Mouse (Mus musculus): ENCODE measurements around the gene Map4k1. TPM values are rescaled to one million over a fixed set of nuclear protein-coding genes. Genes with fewer than 3 reads are reported as not detected.

Map4k1 gene
- polyA plus RNA-seq, 1 experiment from 2014 or later = 5.0 TPM

- WGBS = 3% methylated on average over 87 of the region's 88 CpGs
Observed at GRCm38 (mm10) chr7:29019447-29020220, 37.8 kb downstream of the Map4k1 start.

GRCm38 (mm10) chr7:29022479-29022878 is 40.6 kb downstream of the Map4k1 start:
- no peaks in the 10 kb centered on the region for H3K36me3 ChIP-seq
- H3K9ac ChIP-seq (replicated peaks) = no peak overlapping the region
- no peak overlapping the region for H3K4me3 ChIP-seq (replicated peaks)
- H3K9me3 ChIP-seq = no peaks in the 10 kb centered on the region
- WGBS = 90% methylated on average over 8 of the region's 8 CpGs
- no peak overlapping the region for H3K27ac ChIP-seq
- peaks cover 9% of the 10 kb centered on the region for H3K4me1 ChIP-seq (replicated peaks)
- no peak for ATAC-seq
- H3K4me2 ChIP-seq (replicated peaks) = no peak overlapping the region
- H3K27me3 ChIP-seq = peaks cover 40% of the 10 kb centered on the region

More at GRCm38 (mm10) chr7:29019447-29020220, 37.8 kb downstream of the Map4k1 start:
- Histone ChIP-seq H3K27me3 (peaks cover 48% of the 10 kb centered on the region), H3K4me1 (replicated peaks) (peaks cover 9% of the 10 kb centered on the region), H3K4me3 (replicated peaks) (peak overlapping the region; percentile 44), H3K27ac (no peak overlapping the region), H3K9me3 (no peaks in the 10 kb centered on the region), H3K4me2 (replicated peaks) (peak overlapping the region; percentile 63), H3K36me3 (no peaks in the 10 kb centered on the region), H3K9ac (replicated peaks) (peak overlapping the region; percentile 64)
- 0 out of 2 replicates have a peak, but pooled peaks have one; percentile 43 for ATAC-seq

GRCm38 (mm10) chr7:29023514-29023913 is 41.7 kb downstream of the Map4k1 start:
- WGBS = 93% methylated on average over 8 of the region's 8 CpGs
- H3K36me3 ChIP-seq = no peaks in the 10 kb centered on the region
- no peak overlapping the region for H3K4me3 ChIP-seq (replicated peaks)
- no peak overlapping the region for H3K9ac ChIP-seq (replicated peaks)
- no peaks in the 10 kb centered on the region for H3K9me3 ChIP-seq
- no peak overlapping the region for H3K4me2 ChIP-seq (replicated peaks)
- H3K27me3 ChIP-seq = peaks cover 30% of the 10 kb centered on the region
- no peak for ATAC-seq
- H3K4me1 ChIP-seq (replicated peaks) = peaks cover 9% of the 10 kb centered on the region
- H3K27ac ChIP-seq = no peak overlapping the region

- H3K4me3 ChIP-seq (replicated peaks) = no peak overlapping the region
- no peak overlapping the region for H3K4me2 ChIP-seq (replicated peaks)
- no peak overlapping the region for H3K9ac ChIP-seq (replicated peaks)
- no peaks in the 10 kb centered on the region for H3K4me1 ChIP-seq (replicated peaks)
- ATAC-seq = no peak
- no peaks in the 10 kb centered on the region for H3K9me3 ChIP-seq
- H3K36me3 ChIP-seq = no peaks in the 10 kb centered on the region
- H3K27ac ChIP-seq = no peak overlapping the region
- peaks cover 9% of the 10 kb centered on the region for H3K27me3 ChIP-seq
- 86% methylated on average over 7 of the region's 7 CpGs for WGBS
Observed at GRCm38 (mm10) chr7:29025566-29025965, 43.7 kb downstream of the Map4k1 start.

- WGBS = 97% methylated on average over 5 of the region's 5 CpGs
- Histone ChIP-seq H3K36me3 (no peaks in the 10 kb centered on the region), H3K4me1 (replicated peaks) (no peaks in the 10 kb centered on the region), H3K27ac (no peak overlapping the region), H3K4me2 (replicated peaks) (no peak overlapping the region), H3K4me3 (replicated peaks) (no peak overlapping the region), H3K27me3 (peaks cover 3% of the 10 kb centered on the region), H3K9me3 (no peaks in the 10 kb centered on the region), H3K9ac (replicated peaks) (no peak overlapping the region)
- no peak for ATAC-seq
Observed at GRCm38 (mm10) chr7:29026195-29026594, 44.3 kb downstream of the Map4k1 start.

GRCm38 (mm10) chr7:29026811-29027210 is 45.0 kb downstream of the Map4k1 start:
- no peak overlapping the region for H3K4me3 ChIP-seq (replicated peaks)
- H3K27ac ChIP-seq = no peak overlapping the region
- 72% methylated on average over 4 of the region's 4 CpGs for WGBS
- no peaks in the 10 kb centered on the region for H3K4me1 ChIP-seq (replicated peaks)
- no peaks in the 10 kb centered on the region for H3K27me3 ChIP-seq
- no peaks in the 10 kb centered on the region for H3K36me3 ChIP-seq
- H3K9me3 ChIP-seq = no peaks in the 10 kb centered on the region
- no peak for ATAC-seq
- no peak overlapping the region for H3K9ac ChIP-seq (replicated peaks)
- no peak overlapping the region for H3K4me2 ChIP-seq (replicated peaks)

GRCm38 (mm10) chr7:29028761-29029160 is 46.9 kb downstream of the Map4k1 start:
- no peak overlapping the region for H3K9ac ChIP-seq (replicated peaks)
- no peaks in the 10 kb centered on the region for H3K9me3 ChIP-seq
- no peak for ATAC-seq
- no peaks in the 10 kb centered on the region for H3K4me1 ChIP-seq (replicated peaks)
- H3K27ac ChIP-seq = no peak overlapping the region
- no peak overlapping the region for H3K4me3 ChIP-seq (replicated peaks)
- 80% methylated on average over 6 of the region's 6 CpGs for WGBS
- H3K27me3 ChIP-seq = no peaks in the 10 kb centered on the region
- H3K4me2 ChIP-seq (replicated peaks) = no peak overlapping the region
- no peaks in the 10 kb centered on the region for H3K36me3 ChIP-seq

- WGBS = 89% methylated on average over 14 of the region's 14 CpGs
Observed at GRCm38 (mm10) chr7:29029690-29030656, 48.1 kb downstream of the Map4k1 start.

GRCm38 (mm10) chr7:29031641-29032040 is 49.8 kb downstream of the Map4k1 start:
- WGBS = 88% methylated on average over 10 of the region's 10 CpGs

More at GRCm38 (mm10) chr7:29029690-29030656, 48.1 kb downstream of the Map4k1 start:
- H3K27me3 ChIP-seq = no peaks in the 10 kb centered on the region
- no peak overlapping the region for H3K27ac ChIP-seq
- no peaks in the 10 kb centered on the region for H3K4me1 ChIP-seq (replicated peaks)
- no peak overlapping the region for H3K9ac ChIP-seq (replicated peaks)
- no peak overlapping the region for H3K4me2 ChIP-seq (replicated peaks)
- H3K9me3 ChIP-seq = no peaks in the 10 kb centered on the region
- H3K4me3 ChIP-seq (replicated peaks) = no peak overlapping the region
- no peak for ATAC-seq
- H3K36me3 ChIP-seq = no peaks in the 10 kb centered on the region

GRCm38 (mm10) chr7:29032685-29033084 is 50.8 kb downstream of the Map4k1 start:
- no peak overlapping the region for H3K4me3 ChIP-seq (replicated peaks)
- no peaks in the 10 kb centered on the region for H3K36me3 ChIP-seq
- no peak overlapping the region for H3K27ac ChIP-seq
- ATAC-seq = no peak
- H3K27me3 ChIP-seq = no peaks in the 10 kb centered on the region
- H3K9ac ChIP-seq (replicated peaks) = no peak overlapping the region
- H3K9me3 ChIP-seq = no peaks in the 10 kb centered on the region; the same call in 1 of the 2 replicates
- H3K4me2 ChIP-seq (replicated peaks) = no peak overlapping the region
- 87% methylated on average over 5 of the region's 5 CpGs for WGBS
- no peaks in the 10 kb centered on the region for H3K4me1 ChIP-seq (replicated peaks)

More at GRCm38 (mm10) chr7:29031641-29032040, 49.8 kb downstream of the Map4k1 start:
- Histone ChIP-seq H3K9me3 (no peaks in the 10 kb centered on the region; the same call in 1 of the 2 replicates), H3K4me1 (replicated peaks) (no peaks in the 10 kb centered on the region), H3K27ac (no peak overlapping the region), H3K9ac (replicated peaks) (no peak overlapping the region), H3K4me2 (replicated peaks) (no peak overlapping the region), H3K27me3 (no peaks in the 10 kb centered on the region), H3K4me3 (replicated peaks) (no peak overlapping the region), H3K36me3 (no peaks in the 10 kb centered on the region)
- ATAC-seq = no peak

GRCm38 (mm10) chr7:29037261-29037660 is 55.4 kb downstream of the Map4k1 start:
- 90% methylated on average over 6 of the region's 6 CpGs for WGBS
- Histone ChIP-seq H3K27me3 (no peaks in the 10 kb centered on the region), H3K4me1 (replicated peaks) (peaks cover 9% of the 10 kb centered on the region), H3K4me3 (replicated peaks) (no peak overlapping the region), H3K9ac (replicated peaks) (no peak overlapping the region), H3K27ac (no peak overlapping the region), H3K9me3 (no peaks in the 10 kb centered on the region; the same call in 1 of the 2 replicates), H3K36me3 (no peaks in the 10 kb centered on the region), H3K4me2 (replicated peaks) (no peak overlapping the region)
- no peak for ATAC-seq

- ATAC-seq = peak; percentile 60
- H3K27ac ChIP-seq = no peak overlapping the region; the same call in 1 of the 2 replicates
- no peaks in the 10 kb centered on the region for H3K27me3 ChIP-seq
- H3K36me3 ChIP-seq = no peaks in the 10 kb centered on the region
- peaks cover 18% of the 10 kb centered on the region for H3K4me1 ChIP-seq (replicated peaks)
- under 1% methylated on average over 11 of the region's 11 CpGs for WGBS
- H3K9ac ChIP-seq (replicated peaks) = peak overlapping the region; percentile 54
- H3K4me2 ChIP-seq (replicated peaks) = peak overlapping the region; percentile 68
- no peaks in the 10 kb centered on the region; the same call in 1 of the 2 replicates for H3K9me3 ChIP-seq
- peak overlapping the region; percentile 35 for H3K4me3 ChIP-seq (replicated peaks)
Observed at GRCm38 (mm10) chr7:29039604-29039984, 57.7 kb downstream of the Map4k1 start.
